Mouse (Mus musculus): ENCODE results near the gene Gm11011. TPM values are rescaled to one million over a fixed set of nuclear protein-coding genes. Genes with fewer than 3 reads are reported as not detected.

Gene Gm11011
- polyA plus RNA-seq, 1 experiment from 2014 or later, result not detected

DNA sequence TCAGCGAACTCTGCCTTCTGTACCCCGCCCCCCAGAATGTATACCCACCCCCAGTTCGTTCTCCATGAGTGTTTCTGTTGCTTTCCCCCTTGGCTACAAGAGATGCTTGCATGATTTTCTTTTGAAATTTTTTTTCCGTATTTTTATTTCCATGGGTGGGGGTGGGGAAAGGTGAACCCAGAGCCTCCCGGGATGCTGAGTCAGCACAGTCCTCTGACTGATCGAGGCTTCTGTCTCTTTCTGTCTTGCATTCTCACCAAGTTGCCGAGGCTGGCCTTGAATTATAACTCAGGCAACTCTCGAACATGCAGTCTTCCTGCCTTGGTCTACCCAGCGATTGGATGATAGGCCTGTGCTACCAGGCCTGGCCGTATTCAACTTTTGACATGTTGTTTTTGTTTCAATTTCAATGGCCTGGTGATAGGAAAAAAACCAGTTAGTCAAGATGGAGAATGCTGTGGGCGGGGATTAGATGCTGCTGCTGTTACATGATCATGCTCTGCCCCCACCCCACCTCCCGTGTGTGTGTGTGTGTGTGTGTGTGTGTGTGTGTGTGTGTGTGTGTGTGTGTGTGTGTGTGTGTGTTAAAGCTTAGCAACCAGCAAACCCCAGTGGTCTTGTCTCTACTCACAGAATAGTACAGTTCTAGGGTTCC, 1.8 kb downstream of the Gm11011 start:
- no peak for ATAC-seq
- WGBS, result 82% methylated on average over 12 of the region's 12 CpGs
- H3K27ac ChIP-seq, result no peak overlapping the region

DNA sequence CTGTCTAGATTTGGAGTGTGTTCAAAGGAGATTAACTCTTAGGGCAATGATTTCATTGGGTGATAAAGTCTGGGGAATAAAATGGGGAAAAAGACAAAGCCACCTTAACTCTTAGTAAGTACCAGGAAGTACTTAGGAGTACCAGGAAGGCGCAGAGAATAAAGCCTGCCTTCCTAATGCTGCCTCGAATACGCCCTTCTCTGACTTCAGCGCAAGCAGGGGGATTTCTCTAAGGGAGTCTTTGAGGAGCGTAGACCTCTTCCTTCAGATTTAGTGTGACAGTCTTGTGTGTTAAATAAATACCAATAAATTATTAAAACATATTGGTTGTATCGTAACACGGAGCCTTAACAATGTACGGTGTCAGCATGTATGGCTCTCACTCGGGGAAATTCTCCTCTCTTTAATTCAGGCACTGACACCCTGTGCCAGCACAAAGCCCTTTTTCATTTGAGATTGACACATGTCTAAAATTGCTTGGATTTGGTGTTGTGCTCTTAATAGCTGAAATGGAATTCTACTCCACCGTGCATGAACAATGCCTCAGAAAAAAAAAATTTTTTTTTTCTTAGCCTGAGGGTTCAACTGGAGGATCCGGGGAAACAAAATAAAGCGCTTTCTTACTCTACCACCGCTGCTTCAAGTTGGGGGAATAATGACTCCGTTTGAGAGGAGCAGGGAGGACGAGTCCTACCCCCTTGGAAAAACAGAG, 2.6 kb downstream of the Gm11011 start:
- Histone ChIP-seq H3K9ac (no peak overlapping the region), H3K36me3 (ENCODE audit: poor library complexity, severe bottlenecking) (no peaks in the 10 kb centered on the region), H3K27ac (peak overlapping the region; percentile 31; the same call in 1 of the 2 replicates), H3K4me2 (no peak overlapping the region), H3K4me1 (peaks cover 13% of the 10 kb centered on the region), H3K4me3 (no peak overlapping the region), H3K27me3 (no peaks in the 10 kb centered on the region), H3K9me3 (replicated peaks) (no peaks in the 10 kb centered on the region)
- 37% methylated on average over 15 of the region's 15 CpGs for WGBS
- 0 out of 2 replicates have a peak, but pooled peaks have one; percentile 33 for ATAC-seq

More for the DNA sequence above, 1.8 kb downstream of the Gm11011 start:
- Histone ChIP-seq H3K36me3 (ENCODE audit: poor library complexity, severe bottlenecking) (no peaks in the 10 kb centered on the region), H3K9ac (no peak overlapping the region), H3K4me1 (peaks cover 13% of the 10 kb centered on the region), H3K4me3 (no peak overlapping the region), H3K4me2 (no peak overlapping the region), H3K9me3 (replicated peaks) (no peaks in the 10 kb centered on the region), H3K27me3 (no peaks in the 10 kb centered on the region)

DNA sequence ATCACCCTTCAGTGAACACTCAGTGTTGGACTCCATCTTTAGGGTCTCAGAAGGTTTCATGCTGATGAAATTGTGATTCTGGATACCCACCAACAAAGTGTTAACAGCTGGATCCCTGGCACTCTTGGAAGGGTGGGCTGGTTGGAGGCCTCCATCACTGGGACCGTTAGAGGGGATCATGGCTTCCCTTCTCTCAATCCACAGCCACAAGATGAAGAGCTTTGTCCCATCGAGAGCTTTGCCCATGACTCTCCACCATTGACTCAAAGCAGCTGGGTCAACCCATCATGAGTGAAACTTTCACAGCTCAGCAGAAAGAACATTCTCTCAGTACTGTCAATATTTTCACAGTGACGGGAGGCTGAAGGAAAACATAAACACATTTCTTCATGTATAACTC, 4.1 kb downstream of the Gm11011 start:
- 89% methylated on average over 3 of the region's 3 CpGs for WGBS
- H3K36me3 ChIP-seq (ENCODE audit: poor library complexity, severe bottlenecking), result no peaks in the 10 kb centered on the region
- H3K4me1 ChIP-seq, result peaks cover 13% of the 10 kb centered on the region
- ATAC-seq, result no peak
- H3K4me2 ChIP-seq, result no peak overlapping the region
- no peak overlapping the region for H3K27ac ChIP-seq
- no peak overlapping the region for H3K9ac ChIP-seq
- no peaks in the 10 kb centered on the region for H3K9me3 ChIP-seq (replicated peaks)
- no peaks in the 10 kb centered on the region for H3K27me3 ChIP-seq
- H3K4me3 ChIP-seq, result no peak overlapping the region

DNA sequence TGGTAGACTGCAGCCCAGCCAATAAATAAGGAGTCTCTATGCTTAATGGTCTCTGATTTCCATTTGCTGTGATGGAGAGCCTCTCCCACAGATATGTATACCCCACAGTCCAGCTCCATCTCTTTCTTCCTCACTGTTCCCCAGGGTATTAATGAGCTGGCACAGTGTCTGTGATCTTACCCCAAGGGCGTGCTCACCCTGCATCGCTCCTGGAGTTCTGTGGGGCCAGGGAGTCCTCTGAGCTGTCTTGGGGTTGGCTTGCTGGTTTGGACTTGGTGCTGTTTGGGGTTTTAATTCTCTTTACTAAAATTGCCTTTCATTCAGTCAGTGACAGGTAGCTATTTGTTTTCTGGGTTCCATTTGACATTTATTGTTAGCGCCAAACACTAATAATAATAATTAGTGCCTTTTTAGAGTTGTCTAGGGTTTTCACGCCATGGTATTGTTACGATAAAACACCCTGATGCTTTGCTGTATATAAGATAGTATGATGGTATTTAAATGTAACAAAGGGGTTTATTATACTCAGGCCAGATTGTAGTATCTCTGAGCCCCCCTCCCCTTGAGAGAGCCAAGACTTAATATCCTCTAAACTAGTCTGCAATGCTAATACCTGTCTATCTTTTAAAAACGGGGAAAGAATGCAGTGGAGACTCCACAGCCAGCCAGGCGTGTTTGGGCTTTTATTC, 9.9 kb downstream of the Gm11011 start:
- ATAC-seq, result peak; percentile 58; the same call in 1 of the 2 replicates
- no peak overlapping the region for H3K4me3 ChIP-seq
- H3K4me2 ChIP-seq, result no peak overlapping the region
- peaks cover 6% of the 10 kb centered on the region; the same call in 1 of the 2 replicates for H3K27me3 ChIP-seq
- H3K4me1 ChIP-seq, result no peaks in the 10 kb centered on the region
- H3K36me3 ChIP-seq (ENCODE audit: poor library complexity, severe bottlenecking), result no peaks in the 10 kb centered on the region
- no peak overlapping the region for H3K9ac ChIP-seq
- WGBS, result 69% methylated on average over 7 of the region's 7 CpGs
- no peak overlapping the region for H3K27ac ChIP-seq
- no peaks in the 10 kb centered on the region for H3K9me3 ChIP-seq (replicated peaks)

DNA sequence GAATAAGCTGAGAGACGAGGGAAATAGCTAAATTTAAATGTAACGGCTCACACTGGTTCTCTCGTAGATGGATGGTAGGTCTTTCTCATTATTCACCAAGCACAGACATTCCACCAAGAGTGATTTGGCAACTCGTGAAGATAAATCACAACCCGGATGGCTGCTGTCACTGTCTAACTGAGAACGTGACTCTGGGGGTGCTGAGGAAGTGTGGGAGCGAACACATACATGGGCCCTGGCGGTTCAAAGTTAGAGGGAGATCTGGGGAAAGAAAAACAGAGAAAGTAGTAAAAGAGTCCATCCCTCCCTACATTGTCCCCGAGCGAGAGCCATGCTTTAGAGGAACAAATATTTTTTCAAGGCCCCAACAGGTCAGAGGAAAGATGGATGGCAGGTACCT, 17.5 kb downstream of the Gm11011 start:
- Histone ChIP-seq H3K4me2 (no peak overlapping the region), H3K4me3 (no peak overlapping the region), H3K36me3 (ENCODE audit: poor library complexity, severe bottlenecking) (no peaks in the 10 kb centered on the region), H3K9ac (no peak overlapping the region), H3K27ac (no peak overlapping the region), H3K9me3 (replicated peaks) (no peaks in the 10 kb centered on the region), H3K4me1 (no peaks in the 10 kb centered on the region), H3K27me3 (peaks cover 3% of the 10 kb centered on the region; the same call in 1 of the 2 replicates)
- 90% methylated on average over 10 of the region's 10 CpGs for WGBS
- ATAC-seq, result no peak

DNA sequence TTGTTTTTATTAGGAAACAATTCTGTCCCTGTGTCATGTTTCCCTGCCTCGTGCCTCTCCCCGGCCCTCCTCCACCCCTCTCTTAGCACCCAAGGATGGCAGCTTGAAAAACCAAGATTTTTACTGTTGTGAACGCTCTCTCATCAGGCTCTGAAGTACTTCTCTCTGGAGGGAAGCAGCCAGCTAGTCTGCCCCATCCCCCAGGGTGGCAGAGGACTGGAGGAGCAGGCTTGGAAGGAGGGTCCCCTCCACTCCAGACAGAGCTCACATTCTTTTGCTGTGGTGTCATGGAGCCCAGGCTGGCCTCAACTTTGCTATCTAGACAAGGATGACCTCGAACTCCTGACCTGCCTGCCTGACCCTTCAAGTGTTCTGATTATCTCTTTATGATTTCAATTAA, 21.4 kb downstream of the Gm11011 start:
- H3K4me3 ChIP-seq, result no peak overlapping the region
- no peaks in the 10 kb centered on the region for H3K9me3 ChIP-seq (replicated peaks)
- H3K27ac ChIP-seq, result no peak overlapping the region
- H3K4me2 ChIP-seq, result no peak overlapping the region
- 77% methylated on average over 4 of the region's 4 CpGs for whole genome bisulfite sequencing
- no peak for ATAC-seq
- no peak overlapping the region for H3K9ac ChIP-seq
- no peaks in the 10 kb centered on the region for H3K27me3 ChIP-seq
- no peaks in the 10 kb centered on the region for H3K4me1 ChIP-seq
- no peaks in the 10 kb centered on the region for H3K36me3 ChIP-seq (ENCODE audit: poor library complexity, severe bottlenecking)

DNA sequence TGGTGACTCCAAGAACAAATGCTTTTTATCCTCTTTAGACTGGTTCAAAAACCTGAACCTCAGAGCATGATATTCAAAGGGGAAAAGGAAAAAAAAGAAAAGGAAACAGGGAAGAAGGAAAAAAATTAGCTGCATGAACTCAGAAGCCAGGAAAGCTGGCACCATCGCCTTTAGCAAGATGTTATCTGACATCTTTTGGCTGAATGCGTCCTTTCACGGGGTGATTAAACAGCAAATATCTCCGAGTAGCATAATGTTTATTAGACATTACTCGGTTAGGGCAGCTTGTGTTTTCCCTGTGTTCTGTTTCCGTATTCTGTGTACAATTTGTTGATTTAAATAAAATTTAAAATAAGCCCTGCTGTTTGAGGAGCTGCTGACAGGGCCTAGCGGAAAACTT, 21.8 kb downstream of the Gm11011 start:
- no peaks in the 10 kb centered on the region for H3K9me3 ChIP-seq (replicated peaks)
- no peak overlapping the region for H3K27ac ChIP-seq
- no peaks in the 10 kb centered on the region for H3K27me3 ChIP-seq
- 87% methylated on average over 7 of the region's 7 CpGs for WGBS
- H3K9ac ChIP-seq, result no peak overlapping the region
- H3K4me2 ChIP-seq, result no peak overlapping the region
- H3K4me3 ChIP-seq, result no peak overlapping the region
- H3K4me1 ChIP-seq, result no peaks in the 10 kb centered on the region
- no peaks in the 10 kb centered on the region for H3K36me3 ChIP-seq (ENCODE audit: poor library complexity, severe bottlenecking)
- ATAC-seq, result no peak

DNA sequence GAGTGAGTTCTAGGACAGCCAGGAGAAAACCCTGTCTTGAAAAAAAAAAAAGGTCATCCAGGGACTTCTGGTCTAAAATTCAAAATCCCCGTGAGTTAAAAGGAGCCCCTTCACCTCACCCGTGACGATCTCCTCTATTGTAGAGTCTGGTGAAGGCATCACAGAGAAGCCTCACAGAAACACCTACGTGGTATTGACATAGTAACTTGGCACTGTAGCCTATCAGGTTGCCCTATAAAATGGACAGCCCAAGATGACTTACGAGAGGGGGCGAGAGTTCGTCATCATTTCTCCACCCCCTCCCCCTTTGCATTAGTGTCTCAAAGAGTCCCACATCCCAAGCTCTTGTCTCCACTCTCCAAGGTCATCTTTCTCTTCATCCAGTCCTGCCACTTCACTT, 41.9 kb downstream of the Gm11011 start:
- Histone ChIP-seq H3K9ac (no peak overlapping the region), H3K27ac (no peak overlapping the region), H3K4me2 (no peak overlapping the region), H3K4me3 (no peak overlapping the region), H3K36me3 (ENCODE audit: poor library complexity, severe bottlenecking) (no peaks in the 10 kb centered on the region), H3K27me3 (no peaks in the 10 kb centered on the region), H3K4me1 (no peaks in the 10 kb centered on the region), H3K9me3 (replicated peaks) (no peaks in the 10 kb centered on the region)
- no peak for ATAC-seq
- WGBS, result 90% methylated on average over 7 of the region's 7 CpGs

DNA sequence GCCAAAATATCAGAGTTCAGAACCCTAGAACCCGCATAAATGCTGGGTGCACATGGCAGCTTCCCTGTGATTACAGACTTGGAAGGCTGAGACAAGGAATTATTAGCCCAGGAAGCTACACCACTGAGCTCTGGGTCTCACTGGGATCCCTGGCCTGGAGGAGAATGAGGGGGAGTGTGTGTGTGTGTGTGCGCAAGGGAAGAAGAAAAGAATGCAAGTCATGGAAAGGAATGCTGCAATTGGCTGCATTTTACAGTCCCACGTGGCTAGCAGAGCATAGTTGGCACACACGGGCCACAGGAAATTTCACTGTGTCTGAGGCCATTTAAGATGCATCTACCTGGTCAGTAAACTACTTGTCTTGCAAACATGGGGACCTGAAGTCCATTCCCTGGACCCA, 48.6 kb downstream of the Gm11011 start:
- H3K4me1 ChIP-seq, result no peaks in the 10 kb centered on the region
- H3K4me3 ChIP-seq, result no peak overlapping the region
- no peaks in the 10 kb centered on the region for H3K27me3 ChIP-seq
- WGBS, result 85% methylated on average over 4 of the region's 4 CpGs
- no peaks in the 10 kb centered on the region for H3K9me3 ChIP-seq (replicated peaks)
- no peak overlapping the region for H3K9ac ChIP-seq
- H3K27ac ChIP-seq, result no peak overlapping the region
- no peak for ATAC-seq
- H3K4me2 ChIP-seq, result no peak overlapping the region
- H3K36me3 ChIP-seq (ENCODE audit: poor library complexity, severe bottlenecking), result no peaks in the 10 kb centered on the region

Other genes starting within 250 kb of the Gm11011 start
- gene Tshz2, start 45.3 kb upstream of the Gm11011 start, polyA plus RNA-seq (2015; fragmentation: Nextera tagmentation; extraction: Ambion mirVana), result 8.7 and 9.8 TPM in 2 replicates

All from forebrain, embryonic 13.5 days (tissue).